Mouse (Mus musculus) liver, adult 2 months (tissue): Measurements from ENCODE around the gene Zfp804a.

Experiments used
- CTCF ChIP-seq: fragments of 200-500 bp; IDR thresholded peaks from 2 replicates; pipeline ENCODE4 v1.5.1; 2011; ENCODE audit warnings: low read depth, low read length, control low read depth
- POLR2A ChIP-seq: fragments of 200-500 bp; IDR thresholded peaks from 2 replicates; pipeline ENCODE4 v1.6.1; 2011; ENCODE audit warnings: low read length, control low read depth; ENCODE audit not compliant: insufficient read depth; ENCODE audit errors: extremely low read depth

- TF ChIP-seq POLR2A (no peak), CTCF (no peak)
These were observed 60.6 kb downstream of the Zfp804a start for GRCm38 (mm10) chr2:82113650-82114049.
